ENCODE assay signal across 7 mouse cellular contexts in the genomic region with DNA sequence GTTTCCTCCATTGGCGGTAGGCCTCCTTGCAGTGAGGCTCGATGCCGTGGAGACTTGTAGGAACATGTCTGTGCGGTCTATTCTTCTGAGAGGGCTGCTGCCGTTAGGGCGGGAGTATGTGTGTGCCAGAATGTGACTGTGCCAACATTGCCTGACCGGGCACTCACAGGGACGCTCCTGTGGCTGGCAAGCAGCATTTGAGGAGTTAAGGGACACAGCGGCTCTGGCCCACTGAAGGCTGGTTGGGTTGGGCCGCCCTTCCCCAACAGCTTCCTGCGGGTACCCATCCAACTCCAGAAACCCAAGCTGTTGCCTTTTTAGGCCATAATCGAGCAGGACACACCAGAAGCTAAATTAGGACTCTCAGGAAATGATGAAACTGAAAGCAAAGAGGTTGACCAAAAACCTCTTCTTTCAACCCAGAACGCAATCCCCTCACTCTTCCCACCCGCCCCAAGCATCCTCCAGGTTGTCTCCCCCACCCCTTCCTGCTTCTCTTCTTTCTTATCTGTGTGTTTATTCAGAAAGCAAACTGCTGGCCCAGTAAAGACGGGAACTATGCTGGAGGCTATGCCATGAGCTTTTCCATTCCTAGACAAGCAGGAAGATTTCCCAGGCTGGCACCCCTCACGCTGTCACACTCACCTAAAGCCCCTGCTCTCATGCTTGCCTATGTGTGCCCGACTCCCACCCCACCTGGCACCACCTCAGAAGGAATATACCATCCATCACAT. TPM values are rescaled to one million over a fixed set of nuclear protein-coding genes. Genes with fewer than 3 reads are reported as not detected.
DNase-seq lines count a peak whose midpoint lies in the region; ATAC-seq lines count a peak whose summit lies in the region.

No protein-coding gene starts in this region.

- peaks cover 12% of the 10 kb centered on the region for H3K36me3 ChIP-seq in heart, embryonic 15.5 days
- H3K36me3 ChIP-seq in liver, embryonic 11.5 days (ENCODE audit: control insufficient read depth, insufficient read depth, low read length): peaks cover 16% of the 10 kb centered on the region; the same call in 1 of the 2 replicates
- H3K36me3 ChIP-seq in stomach, embryonic 14.5 days (ENCODE audit: control insufficient read depth, insufficient read depth, low read length): peaks cover 22% of the 10 kb centered on the region

- H3K4me1 ChIP-seq in heart, embryonic 15.5 days (replicated peaks): peaks cover 97% of the 10 kb centered on the region
- H3K4me1 ChIP-seq in liver, embryonic 11.5 days (replicated peaks; ENCODE audit: control insufficient read depth, insufficient read depth, low read length): peaks cover 64% of the 10 kb centered on the region
- peaks cover 60% of the 10 kb centered on the region for H3K4me1 ChIP-seq in stomach, embryonic 14.5 days (ENCODE audit: control insufficient read depth, insufficient read depth, low read length)

- no peaks in the 10 kb centered on the region for H3K27me3 ChIP-seq in heart, embryonic 15.5 days
- no peaks in the 10 kb centered on the region for H3K27me3 ChIP-seq in liver, embryonic 11.5 days (replicated peaks; ENCODE audit: control insufficient read depth, insufficient read depth, low read length)
- no peaks in the 10 kb centered on the region for H3K27me3 ChIP-seq in stomach, embryonic 14.5 days (ENCODE audit: control insufficient read depth, insufficient read depth, low read length)

- WGBS in heart, embryonic 15.5 days: 37% methylated on average over 17 of the region's 17 CpGs
- 55% methylated on average over 17 of the region's 17 CpGs for WGBS in liver, embryonic 11.5 days
- WGBS in stomach, embryonic 14.5 days: 43% methylated on average over 17 of the region's 17 CpGs

- no peak for ATAC-seq in heart, embryonic 15.5 days (replicated peaks; ENCODE audit: insufficient number of reproducible peaks, insufficient read depth, low FRiP score, low read depth)
- ATAC-seq in liver, embryonic 11.5 days (replicated peaks; ENCODE audit: low FRiP score): no peak
- ATAC-seq in stomach, embryonic 14.5 days (ENCODE audit: insufficient number of reproducible peaks, insufficient read depth, low FRiP score, low read depth): 0 out of 2 replicates have a peak, but pooled peaks have one; percentile 25

- H3K9ac ChIP-seq in heart, embryonic 15.5 days: peak overlapping the region; percentile 44
- no peak overlapping the region for H3K9ac ChIP-seq in liver, embryonic 11.5 days (ENCODE audit: low read depth, low read length)
- no peak overlapping the region for H3K9ac ChIP-seq in stomach, embryonic 14.5 days (replicated peaks; ENCODE audit: low read depth, low read length)

- peak overlapping the region; percentile 36 for H3K4me2 ChIP-seq in heart, embryonic 15.5 days
- H3K4me2 ChIP-seq in liver, embryonic 11.5 days: peak overlapping the region; percentile 24
- no peak overlapping the region for H3K4me2 ChIP-seq in stomach, embryonic 14.5 days (replicated peaks; ENCODE audit: low read depth, low read length)

- no peaks in the 10 kb centered on the region for H3K9me3 ChIP-seq in heart, embryonic 15.5 days (replicated peaks)
- no peaks in the 10 kb centered on the region for H3K9me3 ChIP-seq in liver, embryonic 11.5 days (ENCODE audit: control insufficient read depth, low read length)
- H3K9me3 ChIP-seq in stomach, embryonic 14.5 days (ENCODE audit: control insufficient read depth, low read depth, low read length): no peaks in the 10 kb centered on the region

- peak; percentile 54 for DNase-seq in urinary bladder, adult 2 months (ENCODE audit: low spot score)
- DNase-seq in urinary bladder, postnatal 25 days (ENCODE audit: low spot score): no peak
- DNase-seq in cerebellum, postnatal 25 days: peak; percentile 74 to 76
- DNase-seq in liver, embryonic 11.5 days (ENCODE audit: low spot score): no peak
- DNase-seq in layer of hippocampus, postnatal 14 days (ENCODE audit: low spot score in 2 of 2): no peak

- H3K27ac ChIP-seq in heart, embryonic 15.5 days: peak overlapping the region; percentile 75
- peak overlapping the region; percentile 35 for H3K27ac ChIP-seq in liver, embryonic 11.5 days (ENCODE audit: low read depth, low read length)
- H3K27ac ChIP-seq in stomach, embryonic 14.5 days (ENCODE audit: low read length): peak overlapping the region; percentile 58

- no peak overlapping the region for H3K4me3 ChIP-seq in heart, embryonic 15.5 days
- no peak overlapping the region for H3K4me3 ChIP-seq in liver, embryonic 11.5 days (ENCODE audit: low read depth, low read length)
- no peak overlapping the region for H3K4me3 ChIP-seq in stomach, embryonic 14.5 days (ENCODE audit: low read depth, low read length)

RNA-seq across cellular contexts. Expression of a gene that starts 25.9 kb away (rescaled TPM):
- polyA plus RNA-seq in urinary bladder, adult 2 months (2012; rRNA removed): 95.0 and 151 TPM in 2 replicates
- polyA plus RNA-seq in heart, embryonic 15.5 days (2015; fragmentation: Nextera tagmentation; extraction: Ambion mirVana): 25.2 and 33.7 TPM in 2 replicates
- 49.8 and 53.0 TPM in 2 replicates for polyA plus RNA-seq in liver, embryonic 11.5 days (2014; fragmentation: Nextera tagmentation; extraction: Ambion mirVana)
- polyA plus RNA-seq in stomach, embryonic 14.5 days (2014; fragmentation: Nextera tagmentation; extraction: Ambion mirVana): 75.4 and 77.1 TPM in 2 replicates
- total RNA-seq in layer of hippocampus, postnatal 14 days (2021): 10 to 100 TPM; 80.9 to 86.7 TPM

RNA-seq across cellular contexts. Expression of a gene that starts 59.2 kb away (rescaled TPM):
- polyA plus RNA-seq in urinary bladder, adult 2 months (2012; rRNA removed): 0.29 and 0.72 TPM in 2 replicates
- 0.24 TPM in 1 of 2 replicates, not detected in the other for polyA plus RNA-seq in heart, embryonic 15.5 days (2015; fragmentation: Nextera tagmentation; extraction: Ambion mirVana)
- polyA plus RNA-seq in liver, embryonic 11.5 days (2014; fragmentation: Nextera tagmentation; extraction: Ambion mirVana): 2.9 and 3.2 TPM in 2 replicates
- polyA plus RNA-seq in stomach, embryonic 14.5 days (2014; fragmentation: Nextera tagmentation; extraction: Ambion mirVana): 0.55 TPM in 1 of 2 replicates, not detected in the other
- 1 to 10 TPM in 1 of 2 experiments, under 1 TPM in 1; 0.97 to 1.6 TPM for total RNA-seq in layer of hippocampus, postnatal 14 days (2021)

Comparison
In these comparisons a context has a peak if more than half of its experiments do, and no peak if none do; other contexts are left out.
1. DNase-seq: peak in urinary bladder, adult 2 months (single experiment) and cerebellum, postnatal 25 days (2 of 2); none in urinary bladder, postnatal 25 days (single experiment), liver, embryonic 11.5 days (single experiment) and layer of hippocampus, postnatal 14 days (0 of 2).
2. Peak in every context shown above with its lines, with median percentiles within 50 percentile points of each other: H3K27ac ChIP-seq.